Mouse (Mus musculus): ENCODE measurements around the gene Olfr738. TPM values are rescaled to one million over a fixed set of nuclear protein-coding genes. Genes with fewer than 3 reads are reported as not detected.

Olfr738 gene
- polyA plus RNA-seq (2012) = 0.05 TPM in 1 of 2 replicates, not detected in the other

DNA sequence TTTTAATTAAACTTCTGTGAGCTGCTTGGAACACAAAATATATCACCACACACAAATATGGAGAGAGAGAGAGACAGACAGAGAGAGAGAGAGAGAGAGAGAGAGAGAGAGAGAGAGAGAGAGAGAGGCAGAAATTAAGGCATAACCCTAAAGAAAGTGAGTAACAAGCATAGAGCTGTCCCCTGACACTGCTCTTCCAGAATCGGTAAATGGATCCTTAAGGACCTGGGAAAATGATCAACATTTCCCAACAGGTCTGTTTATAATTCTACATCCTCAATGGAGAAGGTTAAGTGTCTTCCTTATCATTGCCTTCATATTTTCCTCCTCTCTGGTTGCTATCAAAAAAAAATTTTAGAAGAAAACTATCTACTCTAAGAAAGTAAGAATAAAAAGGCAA, at the start of gene Olfr738:
Olfr738 (plus strand) TSS at position 301 of the 400 bp plus-strand sequence.
- TF ChIP-seq GATA1 (IDR thresholded peaks at IDR 0.05; ENCODE audit: low read length) (no peak), TAL1 (IDR thresholded peaks at IDR 0.05; ENCODE audit: low read length) (no peak)
- Histone ChIP-seq H3K9me3 (ENCODE audit: control insufficient read depth, low read length) (no peaks in the 10 kb centered on the region), H3K4me3 (replicated peaks) (no peak within 1 kb of the TSS), H3K36me3 (ENCODE audit: control insufficient read depth) (no peaks in the 10 kb centered on the region), H3K27me3 (ENCODE audit: control insufficient read depth) (no peaks in the 10 kb centered on the region), H3K4me1 (ENCODE audit: control insufficient read depth) (no peaks in the 10 kb centered on the region)

DNA sequence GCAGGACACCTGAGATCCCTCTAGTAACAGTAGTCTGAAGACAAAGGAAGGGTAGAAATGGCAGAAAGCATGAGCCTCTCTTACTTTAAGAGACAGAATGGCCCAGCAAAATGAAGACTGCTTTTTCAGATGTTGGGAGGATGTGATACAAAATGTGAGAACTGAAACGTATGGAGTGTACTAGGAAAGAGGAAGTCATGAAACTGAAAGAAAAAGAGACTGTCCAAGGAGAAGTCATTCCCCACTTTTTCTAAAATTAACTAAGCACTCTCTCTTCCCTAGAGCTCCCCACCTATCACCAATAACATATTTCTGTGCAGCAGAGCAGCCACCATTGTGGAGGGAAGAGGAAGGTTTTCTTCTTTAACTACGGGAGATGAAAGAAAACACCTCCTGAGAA, 49.8 kb upstream of the Olfr738 start, which contains the start of gene Tlr11:
Tlr11 (plus strand) TSS at position 322 of the 400 bp plus-strand sequence.
- no peaks in the 10 kb centered on the region for H3K9me3 ChIP-seq (ENCODE audit: control insufficient read depth, low read length)
- H3K4me1 ChIP-seq (ENCODE audit: control insufficient read depth) = no peaks in the 10 kb centered on the region
- no peak for TF ChIP-seq GATA1 (IDR thresholded peaks at IDR 0.05; ENCODE audit: low read length)
- TF ChIP-seq TAL1 (IDR thresholded peaks at IDR 0.05; ENCODE audit: low read length) = no peak
- no peaks in the 10 kb centered on the region for H3K27me3 ChIP-seq (ENCODE audit: control insufficient read depth)
- no peak within 1 kb of the TSS for H3K4me3 ChIP-seq (replicated peaks)
- no peaks in the 10 kb centered on the region for H3K36me3 ChIP-seq (ENCODE audit: control insufficient read depth)

DNA sequence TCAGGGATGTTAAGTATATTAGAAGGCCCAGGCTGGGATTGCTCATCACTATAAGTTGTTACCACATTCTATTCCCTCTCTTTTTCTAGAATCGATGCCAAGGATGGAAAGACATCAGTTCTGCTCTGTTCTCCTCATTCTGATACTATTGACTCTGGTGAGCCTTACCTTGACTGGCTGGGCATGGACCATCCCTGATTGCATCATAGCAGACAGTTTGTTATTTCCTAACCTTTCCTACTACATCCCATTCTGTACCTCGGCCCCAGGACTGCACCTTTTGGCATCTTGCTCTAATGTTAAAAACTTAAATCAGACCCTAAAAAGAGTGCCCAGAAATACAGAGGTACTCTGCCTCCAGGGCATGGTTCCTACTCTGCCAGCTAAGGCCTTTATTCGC, 46.9 kb upstream of the Olfr738 start:
- Histone ChIP-seq H3K4me3 (replicated peaks) (no peak overlapping the region), H3K36me3 (ENCODE audit: control insufficient read depth) (no peaks in the 10 kb centered on the region), H3K4me1 (ENCODE audit: control insufficient read depth) (no peaks in the 10 kb centered on the region), H3K27me3 (ENCODE audit: control insufficient read depth) (no peaks in the 10 kb centered on the region), H3K9me3 (ENCODE audit: control insufficient read depth, low read length) (no peaks in the 10 kb centered on the region)
- TF ChIP-seq TAL1 (IDR thresholded peaks at IDR 0.05; ENCODE audit: low read length) (no peak), GATA1 (IDR thresholded peaks at IDR 0.05; ENCODE audit: low read length) (no peak)

DNA sequence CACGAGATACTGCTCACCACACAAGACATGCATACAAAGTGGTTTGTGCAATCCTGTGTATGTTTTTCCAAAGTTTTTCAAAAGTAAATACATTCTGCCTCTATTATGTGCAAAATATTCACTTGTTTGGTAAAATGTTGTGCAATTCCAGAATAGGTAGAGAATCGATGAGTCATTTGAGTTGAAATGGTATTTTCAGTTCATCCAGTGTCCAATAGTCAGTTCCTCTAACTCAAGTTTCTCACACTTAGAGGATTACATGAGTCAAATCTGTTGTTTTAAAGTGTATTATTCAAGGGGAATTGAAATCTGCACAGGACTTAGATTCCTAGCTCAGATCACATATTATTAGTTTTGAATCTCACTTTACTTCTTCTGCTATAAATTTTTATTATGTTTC, 43.8 kb upstream of the Olfr738 start:
- TF ChIP-seq GATA1 (IDR thresholded peaks at IDR 0.05; ENCODE audit: low read length) (no peak), TAL1 (IDR thresholded peaks at IDR 0.05; ENCODE audit: low read length) (no peak)
- H3K27me3 ChIP-seq (ENCODE audit: control insufficient read depth) = no peaks in the 10 kb centered on the region
- no peaks in the 10 kb centered on the region for H3K4me1 ChIP-seq (ENCODE audit: control insufficient read depth)
- H3K9me3 ChIP-seq (ENCODE audit: control insufficient read depth, low read length) = no peaks in the 10 kb centered on the region
- H3K4me3 ChIP-seq (replicated peaks) = no peak overlapping the region
- no peaks in the 10 kb centered on the region for H3K36me3 ChIP-seq (ENCODE audit: control insufficient read depth)

DNA sequence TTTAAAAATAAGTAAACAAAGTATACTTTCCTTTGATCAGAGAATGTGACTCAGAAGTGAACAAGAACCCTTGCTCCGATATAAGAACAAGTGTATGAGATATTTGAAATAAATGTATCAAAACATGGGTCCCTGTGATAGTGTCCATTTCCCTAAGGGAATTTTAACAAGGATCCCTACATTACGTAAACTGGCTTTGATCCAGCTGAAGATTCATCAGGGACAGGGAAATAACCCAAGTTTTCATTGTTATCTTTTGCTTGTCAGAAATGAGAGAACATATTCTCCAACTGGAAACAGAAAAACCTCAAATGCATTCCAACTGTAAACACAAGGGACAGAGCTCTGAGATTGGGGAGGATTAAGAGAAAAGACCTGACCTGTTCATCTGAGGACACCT, 26.5 kb upstream of the Olfr738 start, which contains the start of gene Olfr736:
Olfr736 (plus strand) TSS at position 301 of the 400 bp plus-strand sequence.
- Histone ChIP-seq H3K4me3 (replicated peaks) (no peak within 1 kb of the TSS), H3K4me1 (ENCODE audit: control insufficient read depth) (no peaks in the 10 kb centered on the region), H3K27me3 (ENCODE audit: control insufficient read depth) (no peaks in the 10 kb centered on the region), H3K36me3 (ENCODE audit: control insufficient read depth) (no peaks in the 10 kb centered on the region), H3K9me3 (ENCODE audit: control insufficient read depth, low read length) (no peaks in the 10 kb centered on the region)
- TF ChIP-seq GATA1 (IDR thresholded peaks at IDR 0.05; ENCODE audit: low read length) (no peak), TAL1 (IDR thresholded peaks at IDR 0.05; ENCODE audit: low read length) (no peak)

DNA sequence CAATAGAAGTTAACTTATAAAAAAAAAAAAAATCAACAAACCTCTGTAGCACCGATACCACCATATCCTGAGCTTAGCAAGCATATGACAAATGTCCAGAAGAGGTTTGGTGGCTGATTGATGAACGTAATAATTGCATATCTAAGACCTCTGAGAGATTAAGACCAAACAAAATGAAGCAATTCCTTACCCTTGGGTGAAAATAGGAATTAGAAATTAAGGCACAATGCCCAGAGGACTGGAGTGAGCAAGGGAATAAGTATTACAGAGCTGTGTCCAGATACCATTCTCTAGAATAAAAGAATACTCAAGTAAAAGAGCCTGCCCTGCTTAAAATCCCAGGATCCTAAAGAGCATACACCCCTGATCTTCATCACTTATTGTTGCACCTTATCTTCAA, 11.0 kb downstream of the Olfr738 start, which contains the start of gene Olfr739:
Olfr739 (plus strand) TSS at position 301 of the 400 bp plus-strand sequence.
- no peak for TF ChIP-seq TAL1 (IDR thresholded peaks at IDR 0.05; ENCODE audit: low read length)
- no peak for TF ChIP-seq GATA1 (IDR thresholded peaks at IDR 0.05; ENCODE audit: low read length)
- Histone ChIP-seq H3K27me3 (ENCODE audit: control insufficient read depth) (no peaks in the 10 kb centered on the region), H3K4me1 (ENCODE audit: control insufficient read depth) (no peaks in the 10 kb centered on the region)

DNA sequence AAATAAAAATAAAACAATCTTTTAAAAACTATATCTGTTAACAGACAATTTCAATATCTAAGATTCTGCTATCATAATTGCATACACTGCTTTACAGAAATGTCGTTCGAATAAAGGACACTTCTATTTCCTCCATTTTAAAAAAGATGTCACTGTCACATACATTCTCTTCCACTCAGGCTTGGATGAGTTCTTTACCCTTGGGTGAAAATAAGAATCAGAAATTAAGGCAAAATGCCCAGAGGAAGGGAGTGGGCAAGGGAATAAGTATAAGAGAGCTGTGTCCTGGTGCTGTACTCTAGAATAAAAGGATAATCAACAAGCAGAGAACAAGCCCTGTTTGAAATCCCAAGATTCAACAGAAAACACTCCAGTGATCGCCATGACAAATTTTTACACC, 37.9 kb downstream of the Olfr738 start, which contains the start of gene Olfr740:
Olfr740 (plus strand) TSS at position 301 of the 400 bp plus-strand sequence.
- no peaks in the 10 kb centered on the region for H3K4me1 ChIP-seq (ENCODE audit: control insufficient read depth)
- H3K27me3 ChIP-seq (ENCODE audit: control insufficient read depth) = no peaks in the 10 kb centered on the region
- H3K36me3 ChIP-seq (ENCODE audit: control insufficient read depth) = no peaks in the 10 kb centered on the region
- H3K4me3 ChIP-seq (replicated peaks) = no peak within 1 kb of the TSS
- no peak for TF ChIP-seq TAL1 (IDR thresholded peaks at IDR 0.05; ENCODE audit: low read length)
- TF ChIP-seq GATA1 (IDR thresholded peaks at IDR 0.05; ENCODE audit: low read length) = no peak
- no peaks in the 10 kb centered on the region for H3K9me3 ChIP-seq (ENCODE audit: control insufficient read depth, low read length)

More for the DNA sequence above, 11.0 kb downstream of the Olfr738 start, which contains the start of gene Olfr739:
- H3K9me3 ChIP-seq (ENCODE audit: control insufficient read depth, low read length) = no peaks in the 10 kb centered on the region
- H3K36me3 ChIP-seq (ENCODE audit: control insufficient read depth) = no peaks in the 10 kb centered on the region
- no peak within 1 kb of the TSS for H3K4me3 ChIP-seq (replicated peaks)

Other genes with a start within 250 kb of the Olfr738 start
- 0.01 TPM in 1 of 2 replicates, not detected in the other for gene Olfr730, start 219.4 kb upstream of the Olfr738 start, polyA plus RNA-seq (2012)
- not detected in 2 replicates for gene Olfr731, start 165.7 kb upstream of the Olfr738 start, polyA plus RNA-seq (2012)
- gene Olfr732, start 123.4 kb upstream of the Olfr738 start, polyA plus RNA-seq (2012) = not detected in 2 replicates
- not detected in 2 replicates for gene Olfr733, start 106.0 kb upstream of the Olfr738 start, polyA plus RNA-seq (2012)
- gene Olfr734, start 80.8 kb upstream of the Olfr738 start, polyA plus RNA-seq (2012) = not detected in 2 replicates
- not detected in 2 replicates for gene Olfr735, start 58.7 kb upstream of the Olfr738 start, polyA plus RNA-seq (2012)
- gene Tlr11, start 49.7 kb upstream of the Olfr738 start, polyA plus RNA-seq (2012) = not detected in 2 replicates
- 0.02 TPM in 1 of 2 replicates, not detected in the other for gene Olfr736, start 26.4 kb upstream of the Olfr738 start, polyA plus RNA-seq (2012)
- not detected in 2 replicates for gene Olfr739, start 11.1 kb downstream of the Olfr738 start, polyA plus RNA-seq (2012)
- gene Olfr740, start 38.0 kb downstream of the Olfr738 start, polyA plus RNA-seq (2012) = not detected in 2 replicates
- not detected in 2 replicates for gene Olfr741, start 65.2 kb downstream of the Olfr738 start, polyA plus RNA-seq (2012)
- gene Olfr742, start 96.0 kb downstream of the Olfr738 start, polyA plus RNA-seq (2012) = not detected in 2 replicates
- gene Olfr743, start 114.3 kb downstream of the Olfr738 start, polyA plus RNA-seq (2012) = not detected in 2 replicates
- not detected in 2 replicates for gene Olfr744, start 207.3 kb downstream of the Olfr738 start, polyA plus RNA-seq (2012)
- gene Olfr745, start 231.8 kb downstream of the Olfr738 start, polyA plus RNA-seq (2012) = not detected in 2 replicates
- gene Olfr746, start 239.5 kb downstream of the Olfr738 start, polyA plus RNA-seq (2012) = not detected in 2 replicates

Data from erythroblast, embryonic 14.5 days (primary cell).